Mouse (Mus musculus): ENCODE results near the gene Cpn1. TPM values are rescaled to one million over a fixed set of nuclear protein-coding genes. Genes with fewer than 3 reads are reported as not detected.

Gene Cpn1
- not detected for total RNA-seq (2023)

GRCm38 (mm10) chr19:43986069-43986794 is at the start of gene Cpn1:
Gene Cpn1 (minus strand): TSS chr19:43986556.

GRCm38 (mm10) chr19:44028972-44029371 is 42.6 kb upstream of the Cpn1 start, which contains the start of gene Cyp2c23:
Gene Cyp2c23 (minus strand): TSS chr19:44029208.

GRCm38 (mm10) chr19:43939769-43940689 is 46.3 kb downstream of the Cpn1 start, which contains the start of gene Dnmbp:
Gene Dnmbp (minus strand): TSS chr19:43940191.

Other genes with a start within 250 kb of the Cpn1 start
- 10 to 100 TPM; 17.2 to 19.7 TPM for gene Cutc, start 233.6 kb downstream of the Cpn1 start, total RNA-seq (2023)
- 10 to 100 TPM; 14.5 to 14.9 TPM for gene Cox15, start 233.6 kb downstream of the Cpn1 start, total RNA-seq (2023)
- gene Abcc2, start 204.4 kb downstream of the Cpn1 start, total RNA-seq (2023), result not detected
- 10 to 100 TPM in 1 of 2 experiments, 1 to 10 TPM in 1; 9.5 to 10.3 TPM for gene Dnmbp, start 46.4 kb downstream of the Cpn1 start, total RNA-seq (2023)
- gene Cyp2c23, start 42.7 kb upstream of the Cpn1 start, total RNA-seq (2023), result not detected
- 10 to 100 TPM; 21.4 to 24.2 TPM for gene Erlin1, start 83.2 kb upstream of the Cpn1 start, total RNA-seq (2023)
- 10 to 100 TPM; 95.3 to 97.8 TPM for gene Chuk, start 120.9 kb upstream of the Cpn1 start, total RNA-seq (2023)
- gene Cwf19l1, start 149.3 kb upstream of the Cpn1 start, total RNA-seq (2023), result 10 to 100 TPM; 31.7 to 34.6 TPM
- gene Bloc1s2, start 159.9 kb upstream of the Cpn1 start, total RNA-seq (2023), result 10 to 100 TPM; 95.1 to 98.6 TPM
- not detected for gene Pkd2l1, start 205.9 kb upstream of the Cpn1 start, total RNA-seq (2023)
- not detected for gene Scd3, start 216.7 kb upstream of the Cpn1 start, total RNA-seq (2023)